Mouse (Mus musculus) olfactory bulb, adult 2 months (tissue): ENCODE measurements around the gene Heyl.

Experiments
- CTCF ChIP-seq: fragments of 200-500 bp; IDR thresholded peaks from 2 replicates; pipeline ENCODE4 v1.5.1; 2012; ENCODE audit warnings: low read depth, mild to moderate bottlenecking, low read length, moderate library complexity; ENCODE audit not compliant: insufficient read depth
- POLR2A ChIP-seq: fragments of 200-500 bp; IDR thresholded peaks from 2 replicates; pipeline ENCODE4 v1.6.1; 2012; ENCODE audit warnings: mild to moderate bottlenecking, low read depth, low read length, moderate library complexity; ENCODE audit not compliant: insufficient read depth

DNA sequence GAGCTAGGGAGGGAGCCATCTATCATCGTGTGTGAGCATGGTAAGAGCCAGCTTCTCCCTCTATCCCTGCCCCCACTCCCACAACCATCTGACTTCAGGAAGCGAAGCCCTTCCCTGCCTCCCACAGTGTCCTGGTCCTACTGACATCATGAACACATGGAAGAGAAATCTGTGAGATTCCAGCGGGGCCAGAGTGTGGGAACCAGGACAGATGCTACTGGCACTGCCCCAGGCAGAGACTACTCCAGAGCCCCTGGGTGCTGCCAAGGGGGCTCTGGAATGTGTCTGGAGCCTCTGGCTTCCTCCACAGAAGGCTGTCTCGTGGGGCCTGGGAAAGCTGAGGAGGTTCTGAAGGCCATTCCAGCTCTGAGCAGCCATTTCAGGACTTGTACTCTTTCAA is 5.6 kb upstream of the Heyl start:
- TF ChIP-seq CTCF (no peak), POLR2A (no peak)
